Mouse (Mus musculus): ENCODE results near the gene Rps29.
A peak's percentile ranks its signal among the peaks of the same experiment; 100 is the strongest.

DNA sequence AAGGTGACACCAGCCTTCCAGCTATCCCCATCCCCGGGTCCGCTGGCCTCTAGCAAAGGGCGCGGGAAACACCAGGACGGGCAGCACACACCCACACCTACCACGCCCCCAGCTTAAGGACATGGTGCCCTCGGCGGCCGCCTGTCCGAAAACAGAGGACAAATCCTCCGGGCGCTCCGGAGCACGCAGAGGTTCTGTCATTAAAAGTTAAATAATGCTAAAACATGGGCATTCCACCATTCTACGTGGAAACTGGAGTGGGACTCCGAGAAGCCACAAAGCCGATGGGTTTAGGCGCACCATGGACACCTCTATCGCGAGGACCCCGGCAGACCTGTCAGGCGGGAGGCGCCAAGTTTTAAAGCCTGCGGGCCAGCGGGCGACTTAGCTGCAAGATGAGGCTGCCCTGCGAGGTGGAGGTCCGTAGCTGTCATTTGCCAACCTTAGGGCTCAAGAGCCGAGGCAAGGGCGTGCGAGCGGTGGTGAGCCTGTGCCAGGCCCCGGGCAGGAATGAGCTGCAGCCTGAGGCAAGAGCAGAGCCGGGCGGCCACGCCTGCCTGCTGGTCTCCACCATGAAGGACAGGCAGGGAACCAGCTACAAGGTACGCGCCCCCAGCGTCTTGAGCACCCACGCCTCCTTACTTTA, 9.6 kb upstream of the Rps29 start, which contains the start of gene Lrr1:
- no peak for TF ChIP-seq CTCF (IDR thresholded peaks at IDR 0.05)
- TF ChIP-seq EP300 (IDR thresholded peaks at IDR 0.05) = peak; percentile 94

Measured in lung, postnatal 0 days (tissue).